In the genomic region with DNA sequence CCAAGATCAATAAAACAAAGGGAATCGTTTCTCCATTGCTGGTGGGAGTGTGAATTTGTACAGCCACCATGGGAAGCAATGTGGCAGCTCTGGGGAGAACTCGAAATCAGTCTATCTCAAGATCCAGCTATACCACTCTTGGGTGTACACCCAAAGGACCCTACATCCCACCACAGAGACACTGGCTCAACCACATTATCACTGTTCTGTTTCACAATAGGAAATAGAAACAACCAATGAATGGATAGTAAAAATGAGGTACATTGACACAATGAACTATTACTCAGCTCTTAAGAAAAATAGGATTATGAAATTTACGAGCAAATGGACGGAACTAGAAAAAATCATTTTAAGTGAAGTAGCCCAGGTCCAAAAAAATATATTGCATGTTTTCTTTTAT, we compare ENCODE assay signal across 29 mouse cellular contexts. TPM values are rescaled to one million over a fixed set of nuclear protein-coding genes. Genes with fewer than 3 reads are reported as not detected.
DNase-seq lines count a peak whose midpoint lies in the region; ATAC-seq and TF ChIP-seq lines count a peak whose summit lies in the region.
"Had no signal": no experiment of that assay in that cellular context is flagged by ENCODE, and none has a peak within 500 bp of the region (broad histone marks: within the 10 kb centered on the region; RNA-seq: fewer than 3 reads in every experiment).

No protein-coding gene starts in this region.

- no peak for DNase-seq in forebrain, postnatal 0 days
- no peak for DNase-seq in midbrain, embryonic 14.5 days
- DNase-seq: adrenal gland, adult 8-10 months; adrenal gland, postnatal 14 days; adrenal gland, postnatal 36 days; B cell, adult 2 months; cerebellum, adult 11-12 months; cerebellum, adult 2 months; cerebellum, adult 9-10 months; cerebellum, postnatal 10 days; cerebellum, postnatal 25 days; embryo, embryonic 11 days had no signal

- no peak overlapping the region for H3K27ac ChIP-seq in intestine, embryonic 16.5 days (ENCODE audit: low read length)
- no peak overlapping the region for H3K27ac ChIP-seq in forebrain, postnatal 0 days (ENCODE audit: low read depth, low read length)
- no peak overlapping the region for H3K27ac ChIP-seq in midbrain, embryonic 14.5 days (replicated peaks; ENCODE audit: low read depth, low read length)
- H3K27ac ChIP-seq: embryonic facial prominence, embryonic 13.5 days; embryonic facial prominence, embryonic 15.5 days; forebrain, embryonic 10.5 days; forebrain, embryonic 12.5 days had no signal

- H3K4me1 ChIP-seq in intestine, embryonic 16.5 days (ENCODE audit: control insufficient read depth, insufficient read depth, low read length), result no peaks in the 10 kb centered on the region
- H3K4me1 ChIP-seq in forebrain, postnatal 0 days (ENCODE audit: insufficient read depth), result no peaks in the 10 kb centered on the region
- no peaks in the 10 kb centered on the region for H3K4me1 ChIP-seq in midbrain, embryonic 14.5 days (ENCODE audit: control insufficient read depth, insufficient read depth, low read length)
- H3K4me1 ChIP-seq: embryonic facial prominence, embryonic 13.5 days; embryonic facial prominence, embryonic 15.5 days; forebrain, embryonic 10.5 days; forebrain, embryonic 12.5 days had no signal

- WGBS in intestine, embryonic 16.5 days, result 81% methylated on average over 4 of the region's 4 CpGs
- 89% methylated on average over 4 of the region's 4 CpGs for WGBS in forebrain, postnatal 0 days
- 87% methylated on average over 4 of the region's 4 CpGs for WGBS in midbrain, embryonic 14.5 days

- H3K4me2 ChIP-seq in intestine, embryonic 16.5 days (ENCODE audit: low read depth, low read length), result no peak overlapping the region
- no peak overlapping the region for H3K4me2 ChIP-seq in forebrain, postnatal 0 days (ENCODE audit: low read depth)
- H3K4me2 ChIP-seq in midbrain, embryonic 14.5 days (ENCODE audit: low read length), result no peak overlapping the region
- H3K4me2 ChIP-seq: embryonic facial prominence, embryonic 13.5 days; embryonic facial prominence, embryonic 15.5 days; forebrain, embryonic 12.5 days had no signal

- 0 out of 2 replicates have a peak, but pooled peaks have one; percentile 29 for ATAC-seq in common myeloid progenitor, adult 5-6 weeks (replicated peaks; ENCODE audit: low read depth, poor library complexity, severe bottlenecking)
- peak; percentile 18; the same call in 1 of the 2 replicates for ATAC-seq in megakaryocyte, adult 5-6 weeks (ENCODE audit: poor library complexity, severe bottlenecking)
- no peak for ATAC-seq in intestine, embryonic 16.5 days
- ATAC-seq in forebrain, postnatal 0 days, result no peak
- ATAC-seq in midbrain, embryonic 14.5 days (ENCODE audit: low FRiP score, low TSS enrichment), result no peak
- ATAC-seq: activated CD4-positive, CD25-positive, alpha-beta regulatory T cell, adult 4 months; CD4-positive, CD25-positive, alpha-beta regulatory T cell, adult 4 months; forebrain, embryonic 14.5 days; forebrain, embryonic 16.5 days; Patski had no signal

- TF ChIP-seq CTCF in forebrain, postnatal 0 days (IDR thresholded peaks at IDR 0.05; ENCODE audit: low read depth), result no peak

- no peaks in the 10 kb centered on the region for H3K27me3 ChIP-seq in intestine, embryonic 16.5 days (replicated peaks; ENCODE audit: control insufficient read depth, insufficient read depth, low read length)
- no peaks in the 10 kb centered on the region for H3K27me3 ChIP-seq in forebrain, postnatal 0 days (ENCODE audit: insufficient read depth, low read length)
- no peaks in the 10 kb centered on the region for H3K27me3 ChIP-seq in midbrain, embryonic 14.5 days (ENCODE audit: control insufficient read depth, insufficient read depth, low read length)
- H3K27me3 ChIP-seq: embryonic facial prominence, embryonic 13.5 days; embryonic facial prominence, embryonic 15.5 days; forebrain, embryonic 12.5 days had no signal

- no peak overlapping the region for H3K9ac ChIP-seq in intestine, embryonic 16.5 days (ENCODE audit: low read depth, low read length)
- no peak overlapping the region for H3K9ac ChIP-seq in forebrain, postnatal 0 days
- no peak overlapping the region for H3K9ac ChIP-seq in midbrain, embryonic 14.5 days (replicated peaks; ENCODE audit: low read length)
- H3K9ac ChIP-seq: embryonic facial prominence, embryonic 13.5 days; embryonic facial prominence, embryonic 15.5 days; forebrain, embryonic 12.5 days had no signal

- H3K4me3 ChIP-seq in intestine, embryonic 16.5 days (ENCODE audit: low read length), result no peak overlapping the region
- H3K4me3 ChIP-seq in forebrain, postnatal 0 days (ENCODE audit: low read depth, low read length), result no peak overlapping the region
- no peak overlapping the region for H3K4me3 ChIP-seq in midbrain, embryonic 14.5 days (replicated peaks; ENCODE audit: low read depth, low read length)
- H3K4me3 ChIP-seq: embryonic facial prominence, embryonic 13.5 days; embryonic facial prominence, embryonic 15.5 days; erythroblast, embryonic 14.5 days; forebrain, embryonic 10.5 days; forebrain, embryonic 12.5 days had no signal

- no peaks in the 10 kb centered on the region for H3K36me3 ChIP-seq in intestine, embryonic 16.5 days (ENCODE audit: control insufficient read depth, insufficient read depth, low read length)
- H3K36me3 ChIP-seq in forebrain, postnatal 0 days (ENCODE audit: insufficient read depth), result no peaks in the 10 kb centered on the region
- no peaks in the 10 kb centered on the region for H3K36me3 ChIP-seq in midbrain, embryonic 14.5 days (ENCODE audit: control insufficient read depth, insufficient read depth, low read length)
- H3K36me3 ChIP-seq: embryonic facial prominence, embryonic 13.5 days; embryonic facial prominence, embryonic 15.5 days; forebrain, embryonic 10.5 days; forebrain, embryonic 12.5 days; G1E had no signal

- H3K9me3 ChIP-seq in intestine, embryonic 16.5 days (ENCODE audit: control insufficient read depth, low read length), result no peaks in the 10 kb centered on the region
- H3K9me3 ChIP-seq in forebrain, postnatal 0 days (ENCODE audit: low read length), result no peaks in the 10 kb centered on the region
- H3K9me3 ChIP-seq in midbrain, embryonic 14.5 days (ENCODE audit: control insufficient read depth, low read length), result no peaks in the 10 kb centered on the region
- H3K9me3 ChIP-seq: embryonic facial prominence, embryonic 13.5 days; embryonic facial prominence, embryonic 15.5 days; forebrain, embryonic 10.5 days; forebrain, embryonic 12.5 days; G1E had no signal

RNA-seq across cellular contexts. Expression of a gene that starts 55.6 kb away (rescaled TPM):
- not detected in 2 replicates for total RNA-seq in common myeloid progenitor, adult 5-6 weeks (2017)
- not detected in 2 replicates for total RNA-seq in megakaryocyte, adult 5-6 weeks (2015)
- total RNA-seq in megakaryocyte, adult 5-6 weeks (2017), result not detected in 2 replicates
- polyA plus RNA-seq in intestine, embryonic 16.5 days (2015; fragmentation: Nextera tagmentation; extraction: Ambion mirVana), result not detected in 2 replicates
- 0.24 TPM in 1 of 2 replicates, not detected in the other for total RNA-seq in forebrain, postnatal 0 days (2014; rRNA removed)
- polyA plus RNA-seq in forebrain, postnatal 0 days (2015; fragmentation: Nextera tagmentation; extraction: Ambion mirVana), result not detected in 2 replicates
- polyA plus RNA-seq in midbrain, embryonic 14.5 days (2014; fragmentation: Nextera tagmentation; extraction: Ambion mirVana), result not detected in 2 replicates
- total RNA-seq: adrenal gland, adult 18-20 months; adrenal gland, adult 8-10 months; adrenal gland, postnatal 14 days; adrenal gland, postnatal 36 days; CH12.LX had no signal
- polyA plus RNA-seq: activated CD4-positive, CD25-positive, alpha-beta regulatory T cell, adult 4 months; CD4-positive, CD25-positive, alpha-beta regulatory T cell, adult 4 months; cerebellum, adult 2 months; embryonic facial prominence, embryonic 11.5 days; embryonic facial prominence, embryonic 13.5 days; embryonic facial prominence, embryonic 15.5 days; erythroblast, embryonic 14.5 days; forebrain, embryonic 10.5 days; forebrain, embryonic 14.5 days; forebrain, embryonic 16.5 days; Patski had no signal

Comparison
In these comparisons a context has a peak if more than half of its experiments do, and no peak if none do; other contexts are left out.
1. ATAC-seq: peak in common myeloid progenitor, adult 5-6 weeks (single experiment) and megakaryocyte, adult 5-6 weeks (single experiment); none in intestine, embryonic 16.5 days (single experiment), forebrain, postnatal 0 days (single experiment) and midbrain, embryonic 14.5 days (single experiment).